Mouse (Mus musculus): ENCODE data around the gene Rims1. TPM values are rescaled to one million over a fixed set of nuclear protein-coding genes. Genes with fewer than 3 reads are reported as not detected.

Gene Rims1
- 0.23 and 0.24 TPM in 2 replicates for polyA plus RNA-seq (2016; fragmentation: Nextera tagmentation; extraction: Ambion mirVana)

- H3K4me2 ChIP-seq: peak within 1 kb of the TSS; percentile 68
- H3K4me3 ChIP-seq: peak within 1 kb of the TSS; percentile 53
- H3K27ac ChIP-seq: no peak within 1 kb of the TSS
- peaks cover 29% of the 10 kb centered on the region for H3K27me3 ChIP-seq (replicated peaks)
- WGBS (ENCODE audit: insufficient replicate concordance): 1% methylated on average over 74 of the region's 76 CpGs
- no peaks in the 10 kb centered on the region for H3K9me3 ChIP-seq (replicated peaks)
- no peak within 1 kb of the TSS for H3K9ac ChIP-seq
- no peaks in the 10 kb centered on the region for H3K36me3 ChIP-seq
- ATAC-seq: peak; percentile 52; the same call in 1 of the 2 replicates
- peaks cover 5% of the 10 kb centered on the region; the same call in 1 of the 2 replicates for H3K4me1 ChIP-seq
These were observed at the start of gene Rims1 for GRCm38 (mm10) chr1:22805726-22806625. TSS of gene Rims1 (minus strand) at chr1:22805994.

GRCm38 (mm10) chr1:22806626-22807096 lies 867 bp upstream of the Rims1 start:
- 23% methylated on average over 8 of the region's 8 CpGs for WGBS (ENCODE audit: insufficient replicate concordance)
- no peak overlapping the region for H3K27ac ChIP-seq
- no peak overlapping the region for H3K9ac ChIP-seq
- peak overlapping the region; percentile 68; the same call in 1 of the 2 replicates for H3K4me2 ChIP-seq
- no peaks in the 10 kb centered on the region for H3K36me3 ChIP-seq
- H3K9me3 ChIP-seq (replicated peaks): no peaks in the 10 kb centered on the region
- ATAC-seq: no peak
- H3K4me1 ChIP-seq: peaks cover 5% of the 10 kb centered on the region; the same call in 1 of the 2 replicates
- H3K4me3 ChIP-seq: no peak overlapping the region; the same call in 1 of the 2 replicates
- H3K27me3 ChIP-seq (replicated peaks): peaks cover 29% of the 10 kb centered on the region

- 0 out of 2 replicates have a peak, but pooled peaks have one; percentile 24 for ATAC-seq
- Histone ChIP-seq H3K9ac (no peak overlapping the region), H3K4me1 (peaks cover 5% of the 10 kb centered on the region; the same call in 1 of the 2 replicates), H3K4me2 (peak overlapping the region; percentile 68), H3K27ac (no peak overlapping the region), H3K36me3 (no peaks in the 10 kb centered on the region), H3K4me3 (peak overlapping the region; percentile 53), H3K9me3 (replicated peaks) (no peaks in the 10 kb centered on the region), H3K27me3 (replicated peaks) (peaks cover 29% of the 10 kb centered on the region)
- 12% methylated on average over 15 of the region's 15 CpGs for WGBS (ENCODE audit: insufficient replicate concordance)
These were observed 619 bp downstream of the Rims1 start for GRCm38 (mm10) chr1:22805025-22805725.

- no peak overlapping the region for H3K4me3 ChIP-seq
- WGBS (ENCODE audit: insufficient replicate concordance): 64% methylated on average over 4 of the region's 4 CpGs
- H3K4me2 ChIP-seq: no peak overlapping the region
These were observed 1.5 kb downstream of the Rims1 start for GRCm38 (mm10) chr1:22804148-22804885.

GRCm38 (mm10) chr1:22803471-22803870 lies 2.3 kb downstream of the Rims1 start:
- no peak overlapping the region for H3K4me2 ChIP-seq
- peaks cover 5% of the 10 kb centered on the region; the same call in 1 of the 2 replicates for H3K4me1 ChIP-seq
- no peak overlapping the region for H3K4me3 ChIP-seq
- no peak overlapping the region for H3K9ac ChIP-seq
- H3K36me3 ChIP-seq: no peaks in the 10 kb centered on the region
- WGBS (ENCODE audit: insufficient replicate concordance): 38% methylated on average over 2 of the region's 2 CpGs
- peaks cover 29% of the 10 kb centered on the region for H3K27me3 ChIP-seq (replicated peaks)
- no peak for ATAC-seq
- no peak overlapping the region for H3K27ac ChIP-seq
- H3K9me3 ChIP-seq (replicated peaks): no peaks in the 10 kb centered on the region

More at GRCm38 (mm10) chr1:22804148-22804885, 1.5 kb downstream of the Rims1 start:
- H3K27ac ChIP-seq: no peak overlapping the region
- no peaks in the 10 kb centered on the region for H3K9me3 ChIP-seq (replicated peaks)
- no peak for ATAC-seq
- H3K36me3 ChIP-seq: no peaks in the 10 kb centered on the region
- peaks cover 29% of the 10 kb centered on the region for H3K27me3 ChIP-seq (replicated peaks)
- no peak overlapping the region for H3K9ac ChIP-seq
- H3K4me1 ChIP-seq: peaks cover 5% of the 10 kb centered on the region; the same call in 1 of the 2 replicates

- no peak for ATAC-seq
- Histone ChIP-seq H3K27me3 (replicated peaks) (peaks cover 12% of the 10 kb centered on the region), H3K4me3 (no peak overlapping the region), H3K9me3 (replicated peaks) (no peaks in the 10 kb centered on the region), H3K4me2 (no peak overlapping the region), H3K9ac (no peak overlapping the region), H3K4me1 (no peaks in the 10 kb centered on the region), H3K27ac (no peak overlapping the region), H3K36me3 (no peaks in the 10 kb centered on the region)
- 73% methylated on average over 5 of the region's 5 CpGs for WGBS (ENCODE audit: insufficient replicate concordance)
These were observed 5.5 kb downstream of the Rims1 start for GRCm38 (mm10) chr1:22800276-22800675.

GRCm38 (mm10) chr1:22797091-22797490 lies 8.7 kb downstream of the Rims1 start:
- no peak overlapping the region for H3K27ac ChIP-seq
- ATAC-seq: no peak
- H3K36me3 ChIP-seq: no peaks in the 10 kb centered on the region
- no peak overlapping the region for H3K4me3 ChIP-seq
- H3K9me3 ChIP-seq (replicated peaks): no peaks in the 10 kb centered on the region
- 60% methylated on average over 5 of the region's 5 CpGs for WGBS (ENCODE audit: insufficient replicate concordance)
- no peaks in the 10 kb centered on the region for H3K4me1 ChIP-seq
- H3K9ac ChIP-seq: no peak overlapping the region
- no peaks in the 10 kb centered on the region for H3K27me3 ChIP-seq (replicated peaks)
- no peak overlapping the region for H3K4me2 ChIP-seq

- H3K9me3 ChIP-seq (replicated peaks): no peaks in the 10 kb centered on the region
- no peak overlapping the region for H3K27ac ChIP-seq
- no peak overlapping the region for H3K4me2 ChIP-seq
- H3K9ac ChIP-seq: no peak overlapping the region
- no peaks in the 10 kb centered on the region for H3K36me3 ChIP-seq
- 32% methylated on average over 7 of the region's 7 CpGs for WGBS (ENCODE audit: insufficient replicate concordance)
- no peak overlapping the region for H3K4me3 ChIP-seq
- no peaks in the 10 kb centered on the region for H3K4me1 ChIP-seq
- H3K27me3 ChIP-seq (replicated peaks): no peaks in the 10 kb centered on the region
- ATAC-seq: no peak
These were observed 16.3 kb downstream of the Rims1 start for GRCm38 (mm10) chr1:22789391-22789909.

- Histone ChIP-seq H3K27me3 (replicated peaks) (no peaks in the 10 kb centered on the region), H3K4me3 (no peak overlapping the region), H3K27ac (no peak overlapping the region), H3K4me2 (no peak overlapping the region), H3K9ac (no peak overlapping the region), H3K9me3 (replicated peaks) (no peaks in the 10 kb centered on the region), H3K4me1 (no peaks in the 10 kb centered on the region), H3K36me3 (no peaks in the 10 kb centered on the region)
- 82% methylated on average over 5 of the region's 5 CpGs for WGBS (ENCODE audit: insufficient replicate concordance)
- no peak for ATAC-seq
These were observed 18.2 kb downstream of the Rims1 start for GRCm38 (mm10) chr1:22787616-22788015.

- 63% methylated on average over 7 of the region's 7 CpGs for WGBS (ENCODE audit: insufficient replicate concordance)
- no peak for ATAC-seq
- H3K9me3 ChIP-seq (replicated peaks): no peaks in the 10 kb centered on the region
These were observed 35.1 kb downstream of the Rims1 start for GRCm38 (mm10) chr1:22770530-22771254.

GRCm38 (mm10) chr1:22763376-22763775 lies 42.4 kb downstream of the Rims1 start:
- no peak overlapping the region for H3K4me3 ChIP-seq
- no peak for ATAC-seq
- no peak overlapping the region for H3K9ac ChIP-seq
- H3K9me3 ChIP-seq (replicated peaks): no peaks in the 10 kb centered on the region
- H3K36me3 ChIP-seq: no peaks in the 10 kb centered on the region
- no peaks in the 10 kb centered on the region for H3K27me3 ChIP-seq (replicated peaks)
- H3K27ac ChIP-seq: no peak overlapping the region
- H3K4me2 ChIP-seq: no peak overlapping the region
- H3K4me1 ChIP-seq: no peaks in the 10 kb centered on the region
- 72% methylated on average over 4 of the region's 4 CpGs for WGBS (ENCODE audit: insufficient replicate concordance)

More at GRCm38 (mm10) chr1:22770530-22771254, 35.1 kb downstream of the Rims1 start:
- Histone ChIP-seq H3K9ac (no peak overlapping the region), H3K27ac (no peak overlapping the region), H3K4me1 (no peaks in the 10 kb centered on the region), H3K27me3 (replicated peaks) (no peaks in the 10 kb centered on the region), H3K36me3 (no peaks in the 10 kb centered on the region), H3K4me3 (no peak overlapping the region), H3K4me2 (no peak overlapping the region)
